In genomic region chr9:84253022-84253991, GRCm38 (mm10) we compare ENCODE assay signal across 9 mouse cellular contexts.
A peak's percentile ranks its signal among the peaks of the same experiment; 100 is the strongest.
DNase-seq lines count a peak whose midpoint lies in the region; ATAC-seq and TF ChIP-seq lines count a peak whose summit lies in the region.
"Had no signal": no experiment of that assay in that cellular context is flagged by ENCODE, and none has a peak within 500 bp of the region (broad histone marks: within the 10 kb centered on the region; RNA-seq: fewer than 3 reads in every experiment).

No protein-coding gene starts in this region.

- DNase-seq in gastrocnemius, adult 2 months = no peak
- no peak for DNase-seq in gastrocnemius, postnatal 4 days (ENCODE audit: low spot score in 2 of 2)
- peak; percentile 15 for DNase-seq in NIH3T3 (ENCODE audit: low read depth)
- DNase-seq in layer of hippocampus, adult 2 months (ENCODE audit: low spot score in 2 of 2) = peak; percentile 16 to 21
- peak; percentile 31 for DNase-seq in lung, postnatal 36 days
- peak; percentile 20 for DNase-seq in right cerebral cortex, adult 18-20 months

- no peak overlapping the region for H3K4me3 ChIP-seq in gastrocnemius, adult 2 months
- H3K4me3 ChIP-seq in layer of hippocampus, adult 2 months = no peak overlapping the region
- H3K4me3 ChIP-seq: limb, embryonic 12.5 days had no signal

- ATAC-seq in common myeloid progenitor, adult 5-6 weeks (replicated peaks; ENCODE audit: low read depth, poor library complexity, severe bottlenecking) = peak; percentile 94
- ATAC-seq in hematopoietic stem cell, adult 5-6 weeks (replicated peaks in 1 of 2; ENCODE audit: insufficient read depth in 1 of 2, low FRiP score in 2 of 2, low TSS enrichment in 1 of 2, low read depth in 1 of 2, poor library complexity in 2 of 2, severe bottlenecking in 2 of 2) = peak; percentile 77 to 91

- H3K27ac ChIP-seq in gastrocnemius, adult 2 months = no peak overlapping the region
- H3K27ac ChIP-seq in layer of hippocampus, adult 2 months = no peak overlapping the region
- H3K27ac ChIP-seq: limb, embryonic 12.5 days had no signal

- peak; percentile 33 for TF ChIP-seq CTCF in gastrocnemius, adult 2 months (IDR thresholded peaks at IDR 0.05)
- peak; percentile 79 for TF ChIP-seq CTCF in layer of hippocampus, adult 2 months (conservative IDR thresholded peaks at IDR 0.05)

- intact Hi-C loops in gastrocnemius, adult 2 months (cut with DNase I) = no loop called here

Comparison
In these comparisons a context has a peak if more than half of its experiments do, and no peak if none do; other contexts are left out.
1. DNase-seq: peak in NIH3T3 (single experiment), layer of hippocampus, adult 2 months (2 of 2), lung, postnatal 36 days (single experiment) and right cerebral cortex, adult 18-20 months (single experiment); none in gastrocnemius, adult 2 months (single experiment) and gastrocnemius, postnatal 4 days (0 of 2).